Mouse (Mus musculus) heart, embryonic 14.5 days (tissue): Measurements from ENCODE around the gene Gm17349. TPM values are rescaled to one million over a fixed set of nuclear protein-coding genes. Genes with fewer than 3 reads are reported as not detected.

Source experiments
- ATAC-seq: fragments of 200-750 bp; cut with Nextera tagmentation; 2 replicates; pipeline ENCODE4 v1.8.0; 2017; ENCODE audit warnings: low read depth, moderate TSS enrichment; ENCODE audit not compliant: insufficient number of reproducible peaks, insufficient read depth, low FRiP score
- H3K27ac ChIP-seq, 2 experiments: fragments of 200-500 bp in 1 of 2; fragments of 300-500 bp in 1 of 2; sonication (generic) in 1 of 2; replicated peaks in 1 of 2; 2 replicates each; pipeline ENCODE4 v1.5.1; 2012 to 2014; ENCODE audit warnings: low read depth in 2 of 2, low read length in 2 of 2, control low read depth in 1 of 2, mild to moderate bottlenecking in 1 of 2, mixed read lengths in 1 of 2; ENCODE audit not compliant: control insufficient read depth in 1 of 2, insufficient read depth in 1 of 2
- H3K27me3 ChIP-seq: fragments of 300-500 bp; sonication (generic); 2 replicates; pipeline ENCODE4 v1.6.1; 2014; ENCODE audit warnings: mild to moderate bottlenecking, low read length, control low read depth; ENCODE audit not compliant: control insufficient read depth, insufficient read depth
- H3K36me3 ChIP-seq: fragments of 300-500 bp; sonication (generic); 2 replicates; pipeline ENCODE4 v1.6.1; 2014; ENCODE audit warnings: mild to moderate bottlenecking, control low read depth, low read length, mixed read lengths; ENCODE audit not compliant: control insufficient read depth, insufficient read depth
- H3K4me1 ChIP-seq, 2 experiments: fragments of 200-500 bp in 1 of 2; fragments of 300-500 bp in 1 of 2; sonication (generic) in 1 of 2; 2 replicates each; pipeline ENCODE4 v1.6.1; 2012 to 2014; ENCODE audit warnings: low read length in 2 of 2, control low read depth in 1 of 2, mixed read lengths in 1 of 2; ENCODE audit not compliant: control insufficient read depth in 2 of 2, insufficient read depth in 2 of 2
- H3K4me2 ChIP-seq: fragments of 300-500 bp; sonication (generic); 2 replicates; pipeline ENCODE4 v1.6.1; 2014; ENCODE audit warnings: mild to moderate bottlenecking, low read length
- H3K4me3 ChIP-seq, 2 experiments: fragments of 200-500 bp in 1 of 2; fragments of 300-500 bp in 1 of 2; sonication (generic) in 1 of 2; 2 replicates each; pipeline ENCODE4 v1.5.1; 2012 to 2014; ENCODE audit warnings: low read length in 2 of 2, mild to moderate bottlenecking in 2 of 2, control low read depth in 1 of 2, low read depth in 1 of 2, moderate library complexity in 1 of 2; ENCODE audit not compliant: control insufficient read depth in 1 of 2, insufficient read depth in 1 of 2
- H3K9ac ChIP-seq: fragments of 300-500 bp; sonication (generic); 2 replicates; pipeline ENCODE4 v1.6.1; 2014; ENCODE audit warnings: mild to moderate bottlenecking, low read length
- H3K9me3 ChIP-seq: fragments of 300-500 bp; sonication (generic); 2 replicates; pipeline ENCODE4 v1.6.1; 2016; ENCODE audit warnings: low read length, control low read depth; ENCODE audit not compliant: control insufficient read depth
- WGBS: fragments of 180-500 bp; shearing (Covaris S2); extraction: QIAGEN DNeasy Blood & Tissue Kit; methylation state at CpG from one replicate; pipeline ENCODE4 v1.1.7; 2014; 5-methylcytosine and 5-hydroxymethylcytosine counted together
- polyA plus RNA-seq: library from polyadenylated mRNA; unstranded; fragments of >200 nt; fragmentation: Nextera tagmentation; extraction: Ambion mirVana; gene quantifications from 2 replicates; pipeline ENCODE4 v1.2.1, GENCODE M21; 2014

Gm17349 gene
- polyA plus RNA-seq, 1 experiment from 2014 or later: not detected

- H3K4me1 ChIP-seq: peaks cover 19 to 37% of the 10 kb centered on the region in 2 experiments
- H3K4me2 ChIP-seq: peak overlapping the region; percentile 81
- no peaks in the 10 kb centered on the region for H3K27me3 ChIP-seq
- H3K9me3 ChIP-seq: no peaks in the 10 kb centered on the region
- no peak for ATAC-seq
- peak overlapping the region; percentile 95 to 98 for H3K27ac ChIP-seq
- H3K36me3 ChIP-seq: peaks cover 34% of the 10 kb centered on the region
- H3K9ac ChIP-seq: peak overlapping the region; percentile 64
- peak overlapping the region; percentile 25 to 92 for H3K4me3 ChIP-seq
- WGBS: 14% methylated on average over 11 of the region's 11 CpGs
Observed at GRCm38 (mm10) chr15:99723515-99724291, 18.4 kb upstream of the Gm17349 start.

DNA sequence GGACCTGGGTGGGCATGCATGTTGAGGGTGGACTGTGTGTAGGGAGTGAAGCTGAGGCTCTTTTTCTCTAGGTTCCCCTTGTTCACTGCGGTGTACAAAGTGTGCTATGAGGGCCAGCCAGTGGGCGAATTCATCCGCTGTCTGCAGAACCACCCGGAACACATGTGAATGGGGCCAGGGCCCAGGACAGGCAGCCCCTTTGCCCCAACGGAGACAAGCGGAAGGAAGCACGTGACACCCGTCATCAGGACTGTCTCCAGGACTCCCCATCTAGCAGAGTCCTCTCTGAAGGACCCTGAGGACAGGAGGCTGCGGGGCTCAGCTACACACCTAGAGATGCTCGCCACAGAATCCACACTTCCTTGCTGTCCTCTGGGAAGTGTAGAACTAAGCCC, 17.8 kb upstream of the Gm17349 start:
- H3K36me3 ChIP-seq: peaks cover 29% of the 10 kb centered on the region
- ATAC-seq: no peak
- peak overlapping the region; percentile 2 to 92; a peak in 2 of 4 replicates for H3K4me3 ChIP-seq
- no peaks in the 10 kb centered on the region for H3K27me3 ChIP-seq
- WGBS: 40% methylated on average over 10 of the region's 10 CpGs
- H3K9me3 ChIP-seq: no peaks in the 10 kb centered on the region
- peak overlapping the region; percentile 95 to 98 for H3K27ac ChIP-seq
- H3K4me2 ChIP-seq: peak overlapping the region; percentile 81
- peaks cover 19 to 37% of the 10 kb centered on the region in 2 experiments for H3K4me1 ChIP-seq
- H3K9ac ChIP-seq: peak overlapping the region; percentile 64

DNA sequence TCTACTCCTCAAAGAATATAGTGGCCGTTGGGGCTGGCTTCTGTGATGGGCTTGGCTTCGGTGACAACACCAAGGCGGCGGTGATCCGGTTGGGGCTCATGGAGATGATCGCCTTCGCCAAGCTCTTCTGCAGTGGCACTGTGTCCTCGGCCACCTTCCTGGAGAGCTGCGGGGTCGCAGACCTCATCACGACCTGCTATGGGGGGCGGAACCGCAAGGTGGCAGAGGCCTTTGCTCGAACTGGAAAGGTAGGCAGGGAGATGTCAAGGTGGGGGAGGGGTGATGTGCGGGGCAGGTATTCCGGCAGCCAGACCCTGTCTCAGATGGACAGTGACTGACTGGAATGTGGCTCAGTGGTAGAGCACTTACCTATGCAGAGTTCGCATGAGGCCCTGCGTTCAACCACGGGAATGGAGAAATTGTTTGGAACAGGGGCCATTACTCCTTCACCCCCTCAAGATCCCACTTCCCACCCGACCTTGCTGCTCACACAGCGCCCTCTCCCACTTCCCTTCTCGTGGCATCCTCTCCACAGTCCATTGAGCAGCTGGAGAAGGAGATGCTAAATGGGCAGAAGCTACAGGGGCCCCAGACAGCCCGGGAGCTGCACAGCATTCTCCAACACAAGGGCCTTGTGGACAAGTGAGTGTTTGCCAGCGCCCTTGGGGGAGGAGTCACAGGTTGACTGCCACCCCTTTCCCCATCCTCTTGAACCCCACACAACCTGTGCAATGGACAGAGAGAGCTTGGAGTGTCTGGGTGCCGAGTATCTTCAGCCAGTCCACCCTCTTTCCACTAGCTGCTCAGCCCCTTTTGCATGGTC, 16.8 kb upstream of the Gm17349 start:
- WGBS: 74% methylated on average over 25 of the region's 25 CpGs
- peaks cover 20 to 42% of the 10 kb centered on the region in 2 experiments for H3K4me1 ChIP-seq
- 0 out of 4 replicates have a peak overlapping the region, but pooled peaks of 1 of the 2 experiments have one; percentile 98 for H3K27ac ChIP-seq
- H3K27me3 ChIP-seq: no peaks in the 10 kb centered on the region
- peaks cover 21% of the 10 kb centered on the region for H3K36me3 ChIP-seq
- no peak for ATAC-seq
- H3K9me3 ChIP-seq: no peaks in the 10 kb centered on the region
- no peak overlapping the region for H3K9ac ChIP-seq
- H3K4me2 ChIP-seq: no peak overlapping the region
- H3K4me3 ChIP-seq: no peak overlapping the region

DNA sequence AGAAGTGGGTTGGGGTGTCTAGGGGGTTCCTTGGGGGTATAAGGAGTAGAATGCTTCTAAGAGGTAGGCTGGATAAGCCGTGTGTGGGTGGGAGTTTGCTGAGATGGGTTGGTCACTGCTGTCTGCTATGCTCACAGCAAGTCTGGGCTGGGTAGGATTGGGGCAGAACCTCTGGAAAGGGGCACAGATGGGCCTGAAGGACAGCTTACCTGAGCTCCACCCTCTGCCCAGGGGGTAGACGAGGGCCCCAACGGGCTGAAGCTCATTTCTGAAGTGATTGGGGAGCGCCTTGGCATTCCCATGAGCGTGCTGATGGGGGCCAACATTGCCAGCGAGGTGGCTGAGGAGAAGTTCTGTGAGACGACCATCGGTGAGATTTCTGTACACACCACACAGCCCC, 14.6 kb upstream of the Gm17349 start:
- H3K4me1 ChIP-seq: peaks cover 24 to 34% of the 10 kb centered on the region in 2 experiments

GRCm38 (mm10) chr15:99718461-99719021, 13.3 kb upstream of the Gm17349 start:
- no peaks in the 10 kb centered on the region for H3K9me3 ChIP-seq
- H3K27me3 ChIP-seq: no peaks in the 10 kb centered on the region
- peaks cover 34% of the 10 kb centered on the region for H3K36me3 ChIP-seq
- peaks cover 23 to 31% of the 10 kb centered on the region in 2 experiments for H3K4me1 ChIP-seq
- no peak overlapping the region for H3K4me3 ChIP-seq
- 93% methylated on average over 9 of the region's 9 CpGs for WGBS
- H3K9ac ChIP-seq: no peak overlapping the region
- no peak overlapping the region for H3K4me2 ChIP-seq
- ATAC-seq: no peak
- no peak overlapping the region for H3K27ac ChIP-seq

More for the DNA sequence above, 14.6 kb upstream of the Gm17349 start:
- WGBS: 68% methylated on average over 8 of the region's 8 CpGs
- Histone ChIP-seq H3K27ac (no peak overlapping the region), H3K27me3 (no peaks in the 10 kb centered on the region), H3K9ac (no peak overlapping the region), H3K4me2 (no peak overlapping the region), H3K9me3 (no peaks in the 10 kb centered on the region), H3K4me3 (no peak overlapping the region), H3K36me3 (peaks cover 28% of the 10 kb centered on the region)
- ATAC-seq: no peak

- H3K27me3 ChIP-seq: no peaks in the 10 kb centered on the region
- H3K9me3 ChIP-seq: no peaks in the 10 kb centered on the region
- WGBS: 69% methylated on average over 26 of the region's 26 CpGs
- ATAC-seq: no peak
- H3K27ac ChIP-seq: no peak within 1 kb of the TSS; a peak in 1 of 4 replicates
- H3K4me3 ChIP-seq: no peak within 1 kb of the TSS
- no peak within 1 kb of the TSS for H3K4me2 ChIP-seq
- peaks cover 42% of the 10 kb centered on the region for H3K36me3 ChIP-seq
- H3K4me1 ChIP-seq: peaks cover 16 to 30% of the 10 kb centered on the region in 2 experiments
- H3K9ac ChIP-seq: peak within 1 kb of the TSS; percentile 30; the same call in 1 of the 2 replicates
Observed at GRCm38 (mm10) chr15:99717386-99718334, 12.4 kb upstream of the Gm17349 start, which contains the start of gene Gpd1. Gene Gpd1, plus strand, starts transcription at chr15:99717515.
